ENCODE assay signal across 25 mouse cellular contexts in the genomic region with DNA sequence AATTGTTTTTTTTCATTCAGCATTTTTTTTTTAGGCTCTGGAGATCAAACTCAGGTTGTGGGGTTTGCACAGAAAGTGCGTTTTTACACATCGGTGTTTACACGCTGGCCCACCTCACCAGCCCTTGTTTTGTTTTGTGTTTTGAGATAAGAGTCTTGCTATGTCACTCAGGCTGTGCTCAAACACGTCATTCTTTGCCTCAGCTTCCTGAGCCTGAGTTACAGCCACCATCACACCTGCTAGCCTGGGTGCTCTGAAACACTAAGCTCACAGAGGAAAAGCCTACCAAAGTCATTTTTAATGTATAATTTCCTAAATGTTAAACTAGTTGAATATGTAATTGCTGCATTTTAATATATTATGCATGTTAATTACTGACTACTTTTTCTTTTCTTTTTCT.
DNase-seq lines count a peak whose midpoint lies in the region; ATAC-seq and TF ChIP-seq lines count a peak whose summit lies in the region.
"Had no signal": no experiment of that assay in that cellular context is flagged by ENCODE, and none has a peak within 500 bp of the region (broad histone marks: within the 10 kb centered on the region; RNA-seq: fewer than 3 reads in every experiment).

No protein-coding gene starts in this region.

- no peaks in the 10 kb centered on the region for H3K9me3 ChIP-seq in heart, embryonic 12.5 days (replicated peaks)
- no peaks in the 10 kb centered on the region for H3K9me3 ChIP-seq in liver, embryonic 13.5 days (replicated peaks)
- no peaks in the 10 kb centered on the region for H3K9me3 ChIP-seq in liver, embryonic 11.5 days (ENCODE audit: control insufficient read depth, low read length)
- no peaks in the 10 kb centered on the region for H3K9me3 ChIP-seq in G1E (replicated peaks)
- H3K9me3 ChIP-seq: embryonic facial prominence, embryonic 13.5 days; embryonic facial prominence, embryonic 15.5 days; forebrain, embryonic 10.5 days; forebrain, embryonic 12.5 days had no signal

- DNase-seq in heart, adult 9 months (ENCODE audit: low spot score in 2 of 2) = no peak
- peak; percentile 8 for DNase-seq in liver, embryonic 13.5 days
- no peak for DNase-seq in liver, embryonic 11.5 days (ENCODE audit: low spot score)
- peak; percentile 33 for DNase-seq in G1E (ENCODE audit: low spot score)
- peak; percentile 9 for DNase-seq in induced T-regulatory cell, adult 2 months (ENCODE audit: low read depth)
- DNase-seq in cerebellum, postnatal 14 days = no peak
- DNase-seq: adrenal gland, adult 8-10 months; adrenal gland, postnatal 14 days; adrenal gland, postnatal 36 days; cerebellum, adult 11-12 months; cerebellum, adult 2 months; cerebellum, adult 9-10 months; cerebellum, postnatal 10 days; cerebellum, postnatal 36 days; embryo, embryonic 11 days had no signal

- H3K27ac ChIP-seq in heart, embryonic 12.5 days (ENCODE audit: poor library complexity, severe bottlenecking) = no peak overlapping the region
- no peak overlapping the region for H3K27ac ChIP-seq in liver, embryonic 13.5 days
- H3K27ac ChIP-seq in liver, embryonic 11.5 days (ENCODE audit: low read depth, low read length) = no peak overlapping the region
- H3K27ac ChIP-seq: embryonic facial prominence, embryonic 13.5 days; embryonic facial prominence, embryonic 15.5 days; forebrain, embryonic 10.5 days; forebrain, embryonic 12.5 days had no signal

- H3K4me3 ChIP-seq in heart, embryonic 12.5 days = no peak overlapping the region
- no peak overlapping the region for H3K4me3 ChIP-seq in liver, embryonic 13.5 days (replicated peaks)
- H3K4me3 ChIP-seq in liver, embryonic 11.5 days (ENCODE audit: low read depth, low read length) = no peak overlapping the region
- no peak overlapping the region; the same call in 1 of the 2 replicates for H3K4me3 ChIP-seq in G1E (ENCODE audit: low read depth, low read length)
- H3K4me3 ChIP-seq: embryonic facial prominence, embryonic 13.5 days; embryonic facial prominence, embryonic 15.5 days; erythroblast, embryonic 14.5 days; forebrain, embryonic 10.5 days; forebrain, embryonic 12.5 days had no signal

- WGBS in heart, embryonic 12.5 days = 64% methylated on average over 4 of the region's 4 CpGs
- WGBS in liver, embryonic 13.5 days (ENCODE audit: insufficient replicate concordance) = 55% methylated on average over 4 of the region's 4 CpGs
- 69% methylated on average over 4 of the region's 4 CpGs for whole genome bisulfite sequencing in liver, embryonic 11.5 days

- ATAC-seq in heart, embryonic 12.5 days (ENCODE audit: insufficient number of reproducible peaks, low FRiP score) = peak; percentile 85
- ATAC-seq in liver, embryonic 13.5 days (ENCODE audit: low read depth) = no peak
- ATAC-seq in liver, embryonic 11.5 days (replicated peaks; ENCODE audit: low FRiP score) = no peak
- ATAC-seq in G1E (ENCODE audit: extremely low read depth, insufficient number of reproducible peaks, low FRiP score, poor library complexity, severe bottlenecking) = no peak
- ATAC-seq: activated CD4-positive, CD25-positive, alpha-beta regulatory T cell, adult 4 months; forebrain, embryonic 14.5 days; forebrain, embryonic 16.5 days; Patski had no signal

- no peaks in the 10 kb centered on the region for H3K4me1 ChIP-seq in heart, embryonic 12.5 days (replicated peaks)
- no peaks in the 10 kb centered on the region; the same call in 1 of the 2 replicates for H3K4me1 ChIP-seq in liver, embryonic 13.5 days (replicated peaks)
- no peaks in the 10 kb centered on the region for H3K4me1 ChIP-seq in liver, embryonic 11.5 days (replicated peaks; ENCODE audit: control insufficient read depth, insufficient read depth, low read length)
- H3K4me1 ChIP-seq in G1E (ENCODE audit: insufficient read depth, low read depth, low read length) = peaks cover 22% of the 10 kb centered on the region
- H3K4me1 ChIP-seq: embryonic facial prominence, embryonic 13.5 days; embryonic facial prominence, embryonic 15.5 days; forebrain, embryonic 10.5 days; forebrain, embryonic 12.5 days had no signal

- H3K36me3 ChIP-seq in heart, embryonic 12.5 days = peaks cover 57% of the 10 kb centered on the region
- peaks cover 52% of the 10 kb centered on the region for H3K36me3 ChIP-seq in liver, embryonic 13.5 days
- peaks cover 11% of the 10 kb centered on the region for H3K36me3 ChIP-seq in liver, embryonic 11.5 days (ENCODE audit: control insufficient read depth, insufficient read depth, low read length)
- peaks cover 65% of the 10 kb centered on the region for H3K36me3 ChIP-seq in G1E (replicated peaks)

- no peaks in the 10 kb centered on the region for H3K27me3 ChIP-seq in heart, embryonic 12.5 days (replicated peaks)
- H3K27me3 ChIP-seq in liver, embryonic 13.5 days = no peaks in the 10 kb centered on the region
- no peaks in the 10 kb centered on the region for H3K27me3 ChIP-seq in liver, embryonic 11.5 days (replicated peaks; ENCODE audit: control insufficient read depth, insufficient read depth, low read length)
- H3K27me3 ChIP-seq in G1E (ENCODE audit: insufficient read depth, low read length) = no peaks in the 10 kb centered on the region
- H3K27me3 ChIP-seq: embryonic facial prominence, embryonic 13.5 days; embryonic facial prominence, embryonic 15.5 days; forebrain, embryonic 12.5 days; Patski had no signal

- H3K9ac ChIP-seq in heart, embryonic 12.5 days = no peak overlapping the region
- H3K9ac ChIP-seq in liver, embryonic 13.5 days = no peak overlapping the region
- H3K9ac ChIP-seq in liver, embryonic 11.5 days (ENCODE audit: low read depth, low read length) = no peak overlapping the region
- H3K9ac ChIP-seq: embryonic facial prominence, embryonic 13.5 days; embryonic facial prominence, embryonic 15.5 days; forebrain, embryonic 12.5 days had no signal

- no peak overlapping the region for H3K4me2 ChIP-seq in heart, embryonic 12.5 days
- H3K4me2 ChIP-seq in liver, embryonic 13.5 days = no peak overlapping the region
- H3K4me2 ChIP-seq in liver, embryonic 11.5 days = no peak overlapping the region
- H3K4me2 ChIP-seq: embryonic facial prominence, embryonic 13.5 days; embryonic facial prominence, embryonic 15.5 days; forebrain, embryonic 12.5 days had no signal

- TF ChIP-seq CTCF in G1E (IDR thresholded peaks at IDR 0.05; ENCODE audit: low read depth, low read length) = no peak

Comparison
In these comparisons a context has a peak if more than half of its experiments do, and no peak if none do; other contexts are left out.
1. DNase-seq: peak in liver, embryonic 13.5 days (single experiment), G1E (single experiment) and induced T-regulatory cell, adult 2 months (single experiment); none in heart, adult 9 months (0 of 2), liver, embryonic 11.5 days (single experiment) and cerebellum, postnatal 14 days (0 of 2).